Mouse (Mus musculus) layer of hippocampus, postnatal 14 days (tissue): ENCODE results near the gene Ncam1. TPM values are rescaled to one million over a fixed set of nuclear protein-coding genes. Genes with fewer than 3 reads are reported as not detected.

Experiments used
- DNase-seq, 2 experiments: peaks; one replicate each; pipeline ENCODE4 v3.0.0; 2021 to 2022; ENCODE audit warnings: low spot score in 2 of 2, mixed read lengths in 1 of 2
- total RNA-seq, 2 experiments: library from RNA; stranded (reverse); gene quantifications; 2 replicates each; pipeline ENCODE4 v1.2.3; 2021

Gene Ncam1
- total RNA-seq, 2 experiments from 2014 or later: 422 to 450 TPM

GRCm38 (mm10) chr9:49571695-49572510 lies 226.8 kb downstream of the Ncam1 start:
- DNase-seq: peak in 1 of 2 experiments; percentile 23

GRCm38 (mm10) chr9:49570731-49571694 lies 227.7 kb downstream of the Ncam1 start:
- peak; percentile 61 to 76 for DNase-seq

- DNase-seq: peak in 1 of 2 experiments; percentile 29
These were observed 228.6 kb downstream of the Ncam1 start for GRCm38 (mm10) chr9:49570033-49570660.

DNA sequence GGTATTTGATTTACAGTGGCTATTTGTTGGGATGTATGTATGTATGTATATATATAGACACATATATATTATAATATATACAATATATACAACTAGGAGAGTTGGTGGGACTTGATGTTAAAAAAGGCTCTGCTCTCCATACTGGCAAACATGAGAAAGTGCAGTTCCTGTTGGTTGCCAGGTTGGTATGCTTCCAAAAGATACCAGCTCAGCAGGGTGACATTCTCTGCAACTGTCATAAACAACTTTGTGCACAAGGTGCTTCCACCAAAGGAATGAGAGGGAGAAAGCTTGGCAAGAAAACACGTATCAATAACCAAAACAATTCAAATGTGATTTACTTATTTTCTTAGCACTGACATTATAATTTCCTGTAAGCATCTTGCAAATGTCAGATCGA lies 232.9 kb downstream of the Ncam1 start:
- no peak for DNase-seq

- no peak for DNase-seq
These were observed 239.8 kb downstream of the Ncam1 start for GRCm38 (mm10) chr9:49558941-49559340.

- DNase-seq: no peak
These were observed 247.4 kb downstream of the Ncam1 start for GRCm38 (mm10) chr9:49551353-49551752.

DNA sequence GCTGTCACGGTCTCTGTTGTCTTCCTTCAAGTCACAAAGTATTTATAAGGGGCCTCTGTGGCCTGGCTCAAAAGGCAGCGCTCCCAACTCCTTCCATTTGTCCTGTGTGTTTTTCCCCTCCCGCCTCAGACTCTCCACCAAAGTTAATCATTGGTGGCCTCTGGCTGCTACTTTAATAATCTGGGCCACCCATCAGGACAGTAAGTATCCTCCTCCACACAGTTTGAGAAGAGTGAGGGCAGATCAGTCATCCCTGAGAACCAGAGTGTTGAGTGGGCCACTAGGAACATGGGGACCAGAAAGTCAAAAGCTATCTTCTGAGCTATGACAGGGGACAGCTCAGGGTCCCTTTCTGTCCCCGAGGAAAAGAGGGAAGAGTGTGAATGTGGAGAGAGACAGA lies 256.1 kb downstream of the Ncam1 start:
- no peak for DNase-seq

GRCm38 (mm10) chr9:49537814-49538213 lies 260.9 kb downstream of the Ncam1 start:
- no peak for DNase-seq

DNA sequence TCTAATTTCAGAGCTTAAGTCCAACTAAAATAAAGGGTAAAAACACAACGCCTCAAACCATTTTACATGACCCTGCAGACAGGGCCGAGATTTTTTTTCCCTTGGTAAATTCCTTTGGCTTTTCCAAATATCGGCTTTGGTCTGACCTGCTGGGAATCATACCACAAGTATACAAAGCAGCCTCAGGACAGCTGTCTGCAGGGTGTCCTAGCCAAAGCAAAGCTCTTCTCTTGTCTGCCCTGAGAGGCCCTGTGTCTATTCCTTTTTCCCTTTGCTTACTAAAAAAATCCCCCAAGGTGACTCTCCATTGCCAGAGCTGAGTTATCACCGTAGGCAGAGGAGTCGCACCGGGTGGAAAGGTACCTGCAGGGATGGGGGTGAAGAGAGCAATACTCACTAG lies 262.1 kb downstream of the Ncam1 start:
- no peak for DNase-seq

GRCm38 (mm10) chr9:49534958-49535357 lies 263.8 kb downstream of the Ncam1 start:
- no peak for DNase-seq

DNA sequence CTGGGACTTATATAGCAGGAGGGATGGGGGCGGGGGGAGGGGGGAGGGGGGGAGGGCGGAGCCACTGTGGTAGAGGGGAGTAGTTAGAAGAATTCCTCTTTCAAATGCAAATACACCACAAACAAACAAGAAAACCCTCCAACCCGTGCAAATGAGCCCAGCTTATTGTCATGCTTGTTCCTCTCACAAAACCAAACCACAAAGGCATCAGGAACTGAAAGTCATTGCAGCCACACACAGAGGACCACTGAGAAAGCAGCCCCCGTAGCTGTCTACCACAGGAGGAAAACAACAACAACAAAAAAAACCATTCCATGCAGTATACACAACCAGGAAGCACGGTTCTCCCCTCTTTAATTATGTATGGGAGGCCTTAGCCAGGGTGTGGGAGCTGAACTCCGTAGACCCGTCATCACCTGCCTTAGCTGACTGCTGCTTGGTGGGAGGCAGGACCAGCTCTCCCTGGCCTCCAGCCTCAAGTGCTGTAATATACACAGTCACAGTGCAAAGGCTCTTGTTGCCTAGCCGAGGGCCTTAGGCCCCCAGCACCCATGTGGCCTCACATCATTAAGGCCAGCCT lies 264.7 kb downstream of the Ncam1 start:
- no peak for DNase-seq

DNA sequence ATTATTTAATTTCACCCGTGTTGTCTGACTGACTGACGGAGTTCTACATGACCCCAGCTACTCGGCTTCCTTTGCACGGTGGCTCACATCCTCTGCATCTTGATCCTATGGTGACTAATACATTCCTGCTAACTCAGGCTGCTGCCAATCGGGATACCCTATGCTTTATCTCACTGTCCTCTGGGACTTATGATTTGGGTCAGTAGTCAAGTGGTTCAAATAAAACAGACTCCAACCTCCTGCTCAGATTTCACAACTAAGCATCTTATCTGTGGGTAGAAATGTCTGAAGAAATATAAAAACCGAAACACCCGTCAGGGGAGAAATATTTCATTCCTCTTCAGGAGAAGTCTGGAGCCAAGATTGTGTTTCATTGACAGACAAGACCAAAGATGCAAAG lies 265.3 kb downstream of the Ncam1 start:
- DNase-seq: no peak

- DNase-seq: no peak
These were observed 266.9 kb downstream of the Ncam1 start for GRCm38 (mm10) chr9:49531833-49532232.

GRCm38 (mm10) chr9:49531257-49531656 lies 267.5 kb downstream of the Ncam1 start:
- no peak for DNase-seq

DNA sequence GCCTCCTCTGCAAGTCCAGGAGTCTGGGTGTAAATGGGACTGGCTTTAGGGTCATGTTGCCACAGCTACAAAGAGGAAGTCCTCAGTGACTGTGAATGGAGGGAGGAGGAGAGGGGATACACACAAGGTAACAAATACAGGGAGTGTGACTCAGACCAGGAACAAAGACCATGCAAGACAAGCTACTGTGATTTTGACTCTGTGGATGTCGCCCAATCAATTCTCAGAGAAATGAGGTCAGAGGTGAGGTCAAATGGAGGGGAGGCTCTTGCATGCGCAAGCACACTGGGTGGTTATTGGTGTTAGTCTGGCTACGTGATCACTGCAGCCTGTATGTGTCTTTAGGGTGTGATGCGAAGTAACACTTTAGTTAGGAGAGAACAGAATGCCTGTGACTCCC lies 268.0 kb downstream of the Ncam1 start:
- DNase-seq: no peak

- no peak for DNase-seq
These were observed 269.3 kb downstream of the Ncam1 start for GRCm38 (mm10) chr9:49529366-49529959.

- DNase-seq: peak in 1 of 2 experiments; percentile 33
These were observed 269.8 kb downstream of the Ncam1 start for GRCm38 (mm10) chr9:49528943-49529342.

GRCm38 (mm10) chr9:49528026-49528425 lies 270.7 kb downstream of the Ncam1 start:
- DNase-seq: no peak

DNA sequence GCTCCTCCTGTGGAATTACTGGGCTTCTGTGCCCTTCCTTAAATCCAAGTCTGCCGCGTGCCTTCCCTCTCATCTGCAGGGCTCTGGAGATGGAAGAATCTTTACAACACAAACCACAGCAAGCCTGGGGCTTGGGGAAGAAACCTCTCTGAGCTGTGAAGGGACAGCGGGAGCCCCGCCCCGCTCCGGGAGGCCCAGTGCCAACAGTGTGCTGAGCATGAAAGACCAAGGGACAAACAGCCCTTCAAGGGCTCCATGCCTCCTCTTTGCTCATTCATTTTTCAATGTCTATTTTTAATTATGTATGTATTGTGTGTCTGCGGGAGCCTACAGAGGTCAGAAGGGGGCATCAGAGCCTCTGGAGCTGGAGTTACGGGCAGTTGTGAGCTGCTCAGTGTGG lies 271.4 kb downstream of the Ncam1 start:
- no peak for DNase-seq

DNA sequence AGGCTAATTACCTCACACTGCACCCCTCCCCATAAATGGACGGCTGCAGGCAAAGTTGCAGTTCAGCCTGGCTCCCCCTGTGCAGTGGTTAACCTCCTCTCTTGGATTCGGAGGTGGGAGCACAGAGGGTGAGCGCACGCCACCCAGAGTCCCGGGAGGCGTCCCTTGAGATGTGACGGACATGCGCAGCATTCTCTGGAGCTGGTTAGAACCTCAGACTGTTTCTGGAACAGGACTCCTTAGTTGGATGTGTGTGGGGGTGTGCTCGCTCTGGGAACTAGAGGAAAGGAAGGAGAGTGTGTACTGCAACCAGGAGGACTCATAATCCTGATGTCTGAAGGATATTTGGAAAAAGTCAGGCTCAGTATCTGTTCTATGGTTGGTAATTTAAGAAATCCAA lies 274.0 kb downstream of the Ncam1 start:
- DNase-seq: no peak

DNA sequence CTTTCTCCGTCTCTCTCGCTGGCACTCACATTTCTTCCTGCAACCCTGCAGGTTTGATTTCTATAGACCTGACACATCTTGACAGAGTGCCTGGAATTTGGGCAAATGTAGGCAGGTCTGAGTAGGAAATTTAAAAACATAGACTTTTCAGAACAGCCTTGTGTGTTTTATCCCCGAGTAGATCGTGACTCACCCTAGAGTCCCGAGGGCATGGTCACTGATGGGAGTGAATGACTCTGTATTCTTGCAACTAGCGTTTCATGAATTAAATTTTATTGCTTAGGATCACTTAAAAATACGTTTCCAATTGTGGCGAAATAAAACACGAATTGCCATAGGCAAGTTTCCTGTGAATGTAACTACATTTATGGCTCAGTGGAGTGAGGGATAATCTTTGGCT lies 274.8 kb downstream of the Ncam1 start:
- no peak for DNase-seq
